Mouse (Mus musculus): ENCODE data around the gene Gm5136. TPM values are rescaled to one million over a fixed set of nuclear protein-coding genes. Genes with fewer than 3 reads are reported as not detected.

Gene Gm5136
- polyA plus RNA-seq, 1 experiment, result not detected

- Histone ChIP-seq H3K27me3 (ENCODE audit: control insufficient read depth, insufficient read depth, low read length) (no peaks in the 10 kb centered on the region), H3K4me3 (ENCODE audit: low read depth, low read length) (no peak overlapping the region), H3K27ac (ENCODE audit: insufficient read depth, low read depth, low read length) (no peak overlapping the region), H3K4me1 (ENCODE audit: control insufficient read depth, insufficient read depth, insufficient read length, low read length) (no peaks in the 10 kb centered on the region), H3K36me3 (ENCODE audit: control insufficient read depth, insufficient read depth, low read length) (no peaks in the 10 kb centered on the region)
- WGBS, result 76% methylated on average over 3 of the region's 3 CpGs
- TF ChIP-seq CTCF (IDR thresholded peaks at IDR 0.05; ENCODE audit: extremely low read depth, insufficient read length, insufficient replicate concordance, low read depth, low read length), result no peak
- TF ChIP-seq POLR2A (IDR thresholded peaks at IDR 0.05; ENCODE audit: low read depth, low read length), result no peak
Measured at GRCm38 (mm10) chr10:108660295-108660694, 39.7 kb downstream of the Gm5136 start.

GRCm38 (mm10) chr10:108658300-108658699, 41.7 kb downstream of the Gm5136 start:
- H3K4me3 ChIP-seq (ENCODE audit: low read depth, low read length), result no peak overlapping the region
- H3K4me1 ChIP-seq (ENCODE audit: control insufficient read depth, insufficient read depth, insufficient read length, low read length), result no peaks in the 10 kb centered on the region
- H3K27ac ChIP-seq (ENCODE audit: insufficient read depth, low read depth, low read length), result no peak overlapping the region
- no peak for TF ChIP-seq POLR2A (IDR thresholded peaks at IDR 0.05; ENCODE audit: low read depth, low read length)
- no peak for TF ChIP-seq CTCF (IDR thresholded peaks at IDR 0.05; ENCODE audit: extremely low read depth, insufficient read length, insufficient replicate concordance, low read depth, low read length)
- H3K36me3 ChIP-seq (ENCODE audit: control insufficient read depth, insufficient read depth, low read length), result no peaks in the 10 kb centered on the region
- H3K27me3 ChIP-seq (ENCODE audit: control insufficient read depth, insufficient read depth, low read length), result no peaks in the 10 kb centered on the region
- 73% methylated on average over 2 of the region's 2 CpGs for WGBS

DNA sequence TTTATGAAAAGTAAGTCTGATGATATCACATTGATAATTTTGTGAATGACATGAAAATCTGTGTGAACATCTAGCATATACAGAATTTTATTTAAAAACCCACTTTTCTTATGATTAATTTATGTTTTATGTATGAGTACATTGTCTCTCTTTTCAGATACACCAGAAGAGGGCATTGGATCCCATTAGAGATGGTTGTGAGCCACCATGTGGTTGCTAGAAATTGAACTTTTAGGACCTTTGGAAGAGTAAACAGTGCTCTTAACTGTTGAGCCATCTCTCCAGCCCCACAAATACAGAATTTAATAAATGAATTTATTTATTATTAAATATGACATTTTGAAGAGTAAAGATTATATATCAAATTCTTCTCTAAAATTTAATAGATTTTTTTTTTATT, 42.3 kb downstream of the Gm5136 start:
- no peaks in the 10 kb centered on the region for H3K4me1 ChIP-seq (ENCODE audit: control insufficient read depth, insufficient read depth, insufficient read length, low read length)
- no peaks in the 10 kb centered on the region for H3K36me3 ChIP-seq (ENCODE audit: control insufficient read depth, insufficient read depth, low read length)
- TF ChIP-seq CTCF (IDR thresholded peaks at IDR 0.05; ENCODE audit: extremely low read depth, insufficient read length, insufficient replicate concordance, low read depth, low read length) (no peak), POLR2A (IDR thresholded peaks at IDR 0.05; ENCODE audit: low read depth, low read length) (no peak)
- no peak overlapping the region for H3K4me3 ChIP-seq (ENCODE audit: low read depth, low read length)
- H3K27ac ChIP-seq (ENCODE audit: insufficient read depth, low read depth, low read length), result no peak overlapping the region
- no peaks in the 10 kb centered on the region for H3K27me3 ChIP-seq (ENCODE audit: control insufficient read depth, insufficient read depth, low read length)

DNA sequence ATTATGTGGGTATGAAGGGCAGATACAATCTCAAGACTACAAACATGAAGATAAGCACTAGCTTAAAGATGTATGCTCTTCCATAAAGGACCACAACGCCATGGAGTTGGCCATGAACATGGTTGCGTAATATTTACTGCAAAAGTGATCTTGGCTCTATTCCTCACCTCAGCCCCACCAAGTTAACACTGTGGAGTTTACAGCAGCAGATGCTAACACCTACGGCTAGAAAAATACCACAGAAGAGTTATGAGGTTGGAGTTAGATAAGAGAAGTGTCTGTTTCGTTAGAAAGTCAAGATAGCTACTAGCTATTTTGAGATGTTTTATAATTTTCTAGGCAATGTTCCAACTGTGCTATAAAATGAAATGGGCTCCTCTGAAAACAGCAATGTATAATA, 43.1 kb downstream of the Gm5136 start:
- WGBS, result 52% methylated on average over 4 of the region's 4 CpGs
- Histone ChIP-seq H3K27me3 (ENCODE audit: control insufficient read depth, insufficient read depth, low read length) (no peaks in the 10 kb centered on the region), H3K36me3 (ENCODE audit: control insufficient read depth, insufficient read depth, low read length) (no peaks in the 10 kb centered on the region), H3K4me1 (ENCODE audit: control insufficient read depth, insufficient read depth, insufficient read length, low read length) (no peaks in the 10 kb centered on the region), H3K4me3 (ENCODE audit: low read depth, low read length) (no peak overlapping the region), H3K27ac (ENCODE audit: insufficient read depth, low read depth, low read length) (no peak overlapping the region)
- TF ChIP-seq CTCF (IDR thresholded peaks at IDR 0.05; ENCODE audit: extremely low read depth, insufficient read length, insufficient replicate concordance, low read depth, low read length) (no peak), POLR2A (IDR thresholded peaks at IDR 0.05; ENCODE audit: low read depth, low read length) (no peak)

DNA sequence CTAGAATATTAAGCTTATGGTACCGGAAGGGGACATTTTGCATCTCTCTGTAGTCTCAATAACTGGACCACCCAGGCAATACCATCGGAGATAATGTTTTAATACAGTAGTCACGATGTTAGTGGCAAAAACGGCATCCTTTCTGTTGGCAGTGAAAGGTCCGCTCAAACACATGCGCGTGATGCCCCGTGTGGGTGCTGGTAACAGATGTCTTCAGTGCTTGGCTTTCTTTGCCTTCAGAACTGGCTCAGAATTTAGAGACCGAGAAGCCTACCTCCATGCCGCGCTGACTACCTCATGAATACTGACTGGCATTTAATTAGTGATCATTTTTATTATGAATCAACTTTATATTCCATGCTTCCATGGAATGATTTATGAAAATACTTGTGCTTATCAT, 44.9 kb downstream of the Gm5136 start:
- H3K27ac ChIP-seq (ENCODE audit: insufficient read depth, low read depth, low read length), result no peak overlapping the region
- no peaks in the 10 kb centered on the region for H3K36me3 ChIP-seq (ENCODE audit: control insufficient read depth, insufficient read depth, low read length)
- H3K27me3 ChIP-seq (ENCODE audit: control insufficient read depth, insufficient read depth, low read length), result no peaks in the 10 kb centered on the region
- WGBS, result 96% methylated on average over 11 of the region's 11 CpGs
- no peaks in the 10 kb centered on the region for H3K4me1 ChIP-seq (ENCODE audit: control insufficient read depth, insufficient read depth, insufficient read length, low read length)
- no peak overlapping the region for H3K4me3 ChIP-seq (ENCODE audit: low read depth, low read length)
- TF ChIP-seq POLR2A (IDR thresholded peaks at IDR 0.05; ENCODE audit: low read depth, low read length), result no peak

GRCm38 (mm10) chr10:108652831-108653230, 47.1 kb downstream of the Gm5136 start:
- WGBS, result 72% methylated on average over 8 of the region's 8 CpGs
- no peak overlapping the region for H3K4me3 ChIP-seq (ENCODE audit: low read depth, low read length)
- H3K27me3 ChIP-seq (ENCODE audit: control insufficient read depth, insufficient read depth, low read length), result no peaks in the 10 kb centered on the region
- no peak overlapping the region for H3K27ac ChIP-seq (ENCODE audit: insufficient read depth, low read depth, low read length)
- H3K36me3 ChIP-seq (ENCODE audit: control insufficient read depth, insufficient read depth, low read length), result no peaks in the 10 kb centered on the region
- no peak for TF ChIP-seq CTCF (IDR thresholded peaks at IDR 0.05; ENCODE audit: extremely low read depth, insufficient read length, insufficient replicate concordance, low read depth, low read length)
- no peak for TF ChIP-seq POLR2A (IDR thresholded peaks at IDR 0.05; ENCODE audit: low read depth, low read length)
- no peaks in the 10 kb centered on the region for H3K4me1 ChIP-seq (ENCODE audit: control insufficient read depth, insufficient read depth, insufficient read length, low read length)

GRCm38 (mm10) chr10:108652066-108652465, 47.9 kb downstream of the Gm5136 start:
- H3K36me3 ChIP-seq (ENCODE audit: control insufficient read depth, insufficient read depth, low read length), result no peaks in the 10 kb centered on the region
- no peak overlapping the region for H3K4me3 ChIP-seq (ENCODE audit: low read depth, low read length)
- H3K4me1 ChIP-seq (ENCODE audit: control insufficient read depth, insufficient read depth, insufficient read length, low read length), result no peaks in the 10 kb centered on the region
- 47% methylated on average over 8 of the region's 8 CpGs for WGBS
- H3K27me3 ChIP-seq (ENCODE audit: control insufficient read depth, insufficient read depth, low read length), result no peaks in the 10 kb centered on the region
- no peak for TF ChIP-seq POLR2A (IDR thresholded peaks at IDR 0.05; ENCODE audit: low read depth, low read length)
- TF ChIP-seq CTCF (IDR thresholded peaks at IDR 0.05; ENCODE audit: extremely low read depth, insufficient read length, insufficient replicate concordance, low read depth, low read length), result no peak
- H3K27ac ChIP-seq (ENCODE audit: insufficient read depth, low read depth, low read length), result no peak overlapping the region

GRCm38 (mm10) chr10:108649174-108649573, 50.8 kb downstream of the Gm5136 start:
- Histone ChIP-seq H3K4me3 (ENCODE audit: low read depth, low read length) (no peak overlapping the region), H3K4me1 (ENCODE audit: control insufficient read depth, insufficient read depth, insufficient read length, low read length) (no peaks in the 10 kb centered on the region), H3K36me3 (ENCODE audit: control insufficient read depth, insufficient read depth, low read length) (no peaks in the 10 kb centered on the region), H3K27ac (ENCODE audit: insufficient read depth, low read depth, low read length) (no peak overlapping the region), H3K27me3 (ENCODE audit: control insufficient read depth, insufficient read depth, low read length) (no peaks in the 10 kb centered on the region)
- WGBS, result 69% methylated on average over 7 of the region's 7 CpGs
- TF ChIP-seq CTCF (IDR thresholded peaks at IDR 0.05; ENCODE audit: extremely low read depth, insufficient read length, insufficient replicate concordance, low read depth, low read length) (no peak), POLR2A (IDR thresholded peaks at IDR 0.05; ENCODE audit: low read depth, low read length) (no peak)

All from small intestine, adult 2 months (tissue).